Mouse (Mus musculus) cerebellum, postnatal 4 days (tissue): ENCODE results near the gene Trappc10.
"Not testable (repeated sequence)": the region's sequence is repeated elsewhere in the genome, so short reads cannot be mapped to it uniquely, and the experiment has no call there.

Source experiments
- DNase-seq, 2 experiments: peaks; one replicate each; pipeline ENCODE4 v3.0.0; 2022; ENCODE audit warnings: low spot score in 2 of 2, mixed read lengths in 1 of 2

The Trappc10 gene

GRCm38 (mm10) chr10:78211311-78211710 lies 33.1 kb downstream of the Trappc10 start:
- DNase-seq: peak in 1 of 2 experiments; percentile 21

GRCm38 (mm10) chr10:78201182-78201581 lies 43.3 kb downstream of the Trappc10 start:
- DNase-seq: no peak

- no peak for DNase-seq
These were observed 51.5 kb downstream of the Trappc10 start for GRCm38 (mm10) chr10:78192933-78193332.

- DNase-seq: not testable (repeated sequence)
These were observed 58.4 kb downstream of the Trappc10 start for GRCm38 (mm10) chr10:78186076-78186475.

GRCm38 (mm10) chr10:78185381-78185725 lies 59.1 kb downstream of the Trappc10 start:
- no peak for DNase-seq

- peak; percentile 77 to 83 for DNase-seq
These were observed 59.7 kb downstream of the Trappc10 start, which contains the start of gene Pwp2 for GRCm38 (mm10) chr10:78184531-78185380. Pwp2 (minus strand) TSS chr10:78185149.

GRCm38 (mm10) chr10:78183577-78183976 lies 60.9 kb downstream of the Trappc10 start:
- no peak for DNase-seq

GRCm38 (mm10) chr10:78182321-78182720 lies 62.1 kb downstream of the Trappc10 start:
- DNase-seq: no peak

- DNase-seq: no peak
These were observed 70.0 kb downstream of the Trappc10 start for GRCm38 (mm10) chr10:78174474-78174873.

- DNase-seq: no peak
These were observed 72.9 kb downstream of the Trappc10 start for GRCm38 (mm10) chr10:78171581-78171980.

GRCm38 (mm10) chr10:78171057-78171456 lies 73.4 kb downstream of the Trappc10 start:
- DNase-seq: no peak

GRCm38 (mm10) chr10:78170445-78170844 lies 74.0 kb downstream of the Trappc10 start:
- no peak for DNase-seq

- DNase-seq: peak; percentile 99
These were observed 75.0 kb downstream of the Trappc10 start, which contains the start of gene D10Jhu81e for GRCm38 (mm10) chr10:78169281-78170042. D10Jhu81e (minus strand) TSS chr10:78169782.

GRCm38 (mm10) chr10:78168792-78169191 lies 75.6 kb downstream of the Trappc10 start:
- no peak for DNase-seq

- DNase-seq: no peak
These were observed 76.7 kb downstream of the Trappc10 start for GRCm38 (mm10) chr10:78167775-78168174.

- DNase-seq: peak in 1 of 2 experiments; percentile 47
These were observed 77.1 kb downstream of the Trappc10 start for GRCm38 (mm10) chr10:78167333-78167732.

GRCm38 (mm10) chr10:78165256-78166005 lies 79.0 kb downstream of the Trappc10 start:
- no peak for DNase-seq

- no peak for DNase-seq
These were observed 79.7 kb downstream of the Trappc10 start for GRCm38 (mm10) chr10:78164786-78165185.

- DNase-seq: peak; percentile 53 to 72
These were observed 80.5 kb downstream of the Trappc10 start for GRCm38 (mm10) chr10:78163923-78164322.

GRCm38 (mm10) chr10:78163241-78163640 lies 81.2 kb downstream of the Trappc10 start:
- DNase-seq: no peak

- DNase-seq: no peak
These were observed 81.8 kb downstream of the Trappc10 start for GRCm38 (mm10) chr10:78162646-78163045.

GRCm38 (mm10) chr10:78161096-78161495 lies 83.3 kb downstream of the Trappc10 start:
- DNase-seq: no peak
